Mouse (Mus musculus): Measurements from ENCODE around the gene Lgals3. TPM values are rescaled to one million over a fixed set of nuclear protein-coding genes. Genes with fewer than 3 reads are reported as not detected.

Lgals3 gene
- polyA plus RNA-seq, 1 experiment from 2014 or later, result 1.9 TPM

DNA sequence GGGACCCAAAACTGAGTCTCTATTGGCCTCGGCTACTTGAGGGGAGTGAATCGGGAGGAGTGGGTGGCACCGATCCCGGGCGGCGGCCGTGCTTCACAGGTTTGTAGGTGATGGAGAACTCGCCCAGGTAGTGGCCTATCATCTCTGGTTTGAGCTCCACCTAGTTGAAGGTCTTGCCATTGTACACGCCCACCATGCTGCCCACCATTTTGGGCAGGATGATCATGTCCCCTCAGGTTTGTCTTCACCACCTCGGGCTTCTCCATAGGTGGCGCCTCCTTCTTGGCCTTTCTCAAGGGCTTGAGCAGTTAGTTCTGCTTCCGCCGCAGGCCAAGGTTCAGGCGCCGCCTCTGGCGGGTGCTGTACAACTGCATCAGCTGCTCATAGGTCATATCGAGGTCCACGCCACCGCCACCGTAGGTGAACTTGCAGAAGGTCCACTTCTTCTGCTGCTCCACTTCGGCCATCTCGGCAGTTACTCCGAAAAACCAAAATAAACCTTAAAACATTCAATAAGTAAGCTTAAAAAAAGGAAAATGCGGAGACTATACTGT lies 52.2 kb downstream of the Lgals3 start:
- Histone ChIP-seq H3K4me1 (ENCODE audit: control insufficient read depth, insufficient read depth, low read length) (peaks cover 10% of the 10 kb centered on the region), H3K9me3 (replicated peaks; ENCODE audit: control insufficient read depth, low read length) (no peaks in the 10 kb centered on the region), H3K9ac (ENCODE audit: low read depth, low read length) (no peak overlapping the region), H3K27ac (ENCODE audit: low read depth, low read length) (no peak overlapping the region), H3K36me3 (ENCODE audit: control insufficient read depth, insufficient read depth, low read length) (peaks cover 2% of the 10 kb centered on the region; the same call in 1 of the 2 replicates), H3K4me3 (ENCODE audit: low read depth, low read length) (no peak overlapping the region), H3K4me2 (no peak overlapping the region), H3K27me3 (ENCODE audit: control insufficient read depth, insufficient read depth, low read length) (no peaks in the 10 kb centered on the region)
- ATAC-seq (replicated peaks; ENCODE audit: insufficient number of reproducible peaks, low FRiP score, low TSS enrichment), result no peak
- whole genome bisulfite sequencing (ENCODE audit: insufficient replicate concordance), result 86% methylated on average over 24 of the region's 24 CpGs

DNA sequence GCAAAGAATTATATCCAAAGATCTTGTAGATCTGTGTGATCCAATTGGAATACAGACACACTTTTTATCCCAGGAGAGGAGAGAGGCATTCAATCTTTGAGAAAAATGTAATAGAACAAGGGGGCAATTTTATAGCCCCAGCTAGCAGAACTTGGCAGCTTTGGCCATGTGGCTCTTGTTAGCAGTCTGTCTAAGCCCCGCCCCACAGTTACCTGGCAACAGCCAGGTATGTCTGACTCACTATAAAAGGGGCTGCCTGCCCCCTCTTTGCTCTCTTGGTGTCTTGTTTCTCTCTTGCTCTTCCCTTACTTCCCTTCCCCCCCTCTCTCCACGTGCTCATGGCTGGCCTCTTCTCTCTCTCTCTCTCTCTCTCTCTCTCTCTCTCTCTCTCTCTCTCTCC lies 54.1 kb downstream of the Lgals3 start:
- H3K27ac ChIP-seq (ENCODE audit: low read depth, low read length), result no peak overlapping the region
- WGBS (ENCODE audit: insufficient replicate concordance), result 29% methylated on average over 2 of the region's 2 CpGs

DNA sequence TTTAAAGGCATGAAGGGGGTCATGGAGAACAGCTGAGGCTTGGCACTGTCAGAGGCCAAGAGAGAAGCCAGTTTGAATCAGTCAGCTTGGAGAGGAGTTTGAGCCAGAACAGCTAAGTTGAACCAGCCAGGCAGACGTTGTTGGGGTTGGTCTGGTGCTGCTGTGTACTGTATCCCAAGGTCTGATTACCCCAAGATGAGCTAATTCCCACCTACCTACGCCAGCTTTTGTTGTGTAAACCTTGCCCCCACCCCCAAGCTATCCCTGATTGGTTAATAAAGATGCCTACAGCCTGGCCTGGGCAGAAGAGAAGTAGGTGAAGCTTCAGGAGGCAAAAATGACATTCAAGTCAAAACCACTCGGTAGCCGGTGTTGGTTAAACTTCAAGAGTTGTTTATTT lies 54.9 kb downstream of the Lgals3 start:
- no peak overlapping the region for H3K4me3 ChIP-seq (ENCODE audit: low read depth, low read length)
- no peak overlapping the region for H3K4me2 ChIP-seq
- ATAC-seq (replicated peaks; ENCODE audit: insufficient number of reproducible peaks, low FRiP score, low TSS enrichment), result no peak
- no peak overlapping the region for H3K9ac ChIP-seq (ENCODE audit: low read depth, low read length)
- H3K36me3 ChIP-seq (ENCODE audit: control insufficient read depth, insufficient read depth, low read length), result no peaks in the 10 kb centered on the region
- H3K27me3 ChIP-seq (ENCODE audit: control insufficient read depth, insufficient read depth, low read length), result no peaks in the 10 kb centered on the region
- H3K27ac ChIP-seq (ENCODE audit: low read depth, low read length), result no peak overlapping the region
- WGBS (ENCODE audit: insufficient replicate concordance), result 58% methylated on average over 4 of the region's 4 CpGs
- peaks cover 6% of the 10 kb centered on the region for H3K4me1 ChIP-seq (ENCODE audit: control insufficient read depth, insufficient read depth, low read length)
- H3K9me3 ChIP-seq (replicated peaks; ENCODE audit: control insufficient read depth, low read length), result no peaks in the 10 kb centered on the region

More for the DNA sequence above, 54.1 kb downstream of the Lgals3 start:
- H3K4me1 ChIP-seq (ENCODE audit: control insufficient read depth, insufficient read depth, low read length), result peaks cover 10% of the 10 kb centered on the region
- H3K4me3 ChIP-seq (ENCODE audit: low read depth, low read length), result no peak overlapping the region
- ATAC-seq (replicated peaks; ENCODE audit: insufficient number of reproducible peaks, low FRiP score, low TSS enrichment), result no peak
- H3K9me3 ChIP-seq (replicated peaks; ENCODE audit: control insufficient read depth, low read length), result no peaks in the 10 kb centered on the region
- no peaks in the 10 kb centered on the region for H3K27me3 ChIP-seq (ENCODE audit: control insufficient read depth, insufficient read depth, low read length)
- H3K36me3 ChIP-seq (ENCODE audit: control insufficient read depth, insufficient read depth, low read length), result no peaks in the 10 kb centered on the region
- H3K9ac ChIP-seq (ENCODE audit: low read depth, low read length), result no peak overlapping the region
- H3K4me2 ChIP-seq, result no peak overlapping the region

DNA sequence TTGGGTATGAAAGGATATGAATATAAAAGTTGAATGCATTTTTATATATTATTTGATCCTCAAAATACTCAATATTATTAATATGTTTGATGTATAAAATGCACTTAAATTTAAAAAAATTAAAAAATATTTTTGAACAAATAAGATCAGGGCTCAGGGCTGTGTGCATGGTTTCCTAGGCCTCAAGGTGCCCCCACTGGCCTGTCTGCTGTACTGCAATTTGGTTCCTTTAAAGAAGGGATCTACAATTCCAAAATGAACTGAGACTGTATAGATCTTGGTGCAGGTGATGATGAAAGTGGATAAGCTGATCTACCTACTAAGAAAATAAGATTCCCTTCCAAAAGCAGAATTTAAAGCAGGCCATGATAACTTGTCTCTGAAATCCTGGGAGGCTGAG lies 65.4 kb downstream of the Lgals3 start:
- Histone ChIP-seq H3K4me2 (no peak overlapping the region), H3K9me3 (replicated peaks; ENCODE audit: control insufficient read depth, low read length) (no peaks in the 10 kb centered on the region; the same call in 1 of the 2 replicates), H3K9ac (ENCODE audit: low read depth, low read length) (no peak overlapping the region), H3K36me3 (ENCODE audit: control insufficient read depth, insufficient read depth, low read length) (no peaks in the 10 kb centered on the region), H3K4me1 (ENCODE audit: control insufficient read depth, insufficient read depth, low read length) (no peaks in the 10 kb centered on the region), H3K27ac (ENCODE audit: low read depth, low read length) (no peak overlapping the region), H3K4me3 (ENCODE audit: low read depth, low read length) (no peak overlapping the region), H3K27me3 (ENCODE audit: control insufficient read depth, insufficient read depth, low read length) (no peaks in the 10 kb centered on the region)
- no peak for ATAC-seq (replicated peaks; ENCODE audit: insufficient number of reproducible peaks, low FRiP score, low TSS enrichment)

Other genes with a start within 250 kb of the Lgals3 start
- 6.7 and 7.5 TPM in 2 replicates for gene Gch1, start 178.3 kb upstream of the Lgals3 start, polyA plus RNA-seq (2014; fragmentation: Nextera tagmentation; extraction: Ambion mirVana)
- gene Wdhd1, start 90.9 kb upstream of the Lgals3 start, polyA plus RNA-seq (2014; fragmentation: Nextera tagmentation; extraction: Ambion mirVana), result 22.1 and 25.8 TPM in 2 replicates
- 3.0 and 3.9 TPM in 2 replicates for gene Socs4, start 90.8 kb upstream of the Lgals3 start, polyA plus RNA-seq (2014; fragmentation: Nextera tagmentation; extraction: Ambion mirVana)
- 65.1 and 70.4 TPM in 2 replicates for gene Mapk1ip1l, start 69.5 kb upstream of the Lgals3 start, polyA plus RNA-seq (2014; fragmentation: Nextera tagmentation; extraction: Ambion mirVana)
- gene Dlgap5, start 50.7 kb downstream of the Lgals3 start, polyA plus RNA-seq (2014; fragmentation: Nextera tagmentation; extraction: Ambion mirVana), result 47.8 and 47.9 TPM in 2 replicates
- gene Fbxo34, start 82.7 kb downstream of the Lgals3 start, polyA plus RNA-seq (2014; fragmentation: Nextera tagmentation; extraction: Ambion mirVana), result 24.8 and 27.2 TPM in 2 replicates
- 9.6 and 10.1 TPM in 2 replicates for gene Atg14, start 202.9 kb downstream of the Lgals3 start, polyA plus RNA-seq (2014; fragmentation: Nextera tagmentation; extraction: Ambion mirVana)